ENCODE assay signal across 8 mouse cellular contexts in the genomic region with DNA sequence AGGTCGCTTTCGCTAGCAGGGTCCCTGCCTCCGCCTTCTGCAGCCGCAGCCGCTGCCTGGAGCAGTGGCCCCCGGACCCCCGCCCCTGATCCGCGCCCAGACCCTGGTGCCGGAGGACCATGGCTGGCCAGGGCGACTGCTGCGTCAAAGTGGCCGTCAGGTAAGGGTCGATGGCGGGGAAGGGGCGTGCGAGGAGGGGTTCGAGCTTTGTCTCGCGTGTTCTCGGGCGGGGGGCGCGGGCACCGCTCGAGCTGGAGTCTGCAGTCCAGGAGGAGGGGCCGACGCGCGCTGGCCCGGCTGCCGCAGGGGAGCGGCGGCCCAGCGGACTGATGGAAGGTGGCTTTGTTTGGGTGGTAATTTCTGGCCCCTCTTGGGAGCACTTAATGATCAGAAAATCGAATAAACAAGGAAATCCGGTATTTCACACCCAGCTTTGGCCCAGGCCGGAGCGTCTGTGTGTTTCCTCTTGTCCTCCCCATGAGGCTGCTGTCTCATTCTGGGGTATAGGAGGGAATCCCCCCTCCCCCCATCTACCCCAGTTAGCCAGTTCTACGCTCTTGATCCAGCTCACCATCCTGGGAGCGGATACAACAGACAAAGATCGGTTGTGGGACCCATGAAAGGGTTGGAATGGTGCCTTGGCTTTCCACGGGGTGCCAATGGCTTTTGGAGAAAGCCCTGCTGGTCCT. TPM values are rescaled to one million over a fixed set of nuclear protein-coding genes. Genes with fewer than 3 reads are reported as not detected.
DNase-seq lines count a peak whose midpoint lies in the region; ATAC-seq and TF ChIP-seq lines count a peak whose summit lies in the region.

No protein-coding gene starts in this region.

- peak overlapping the region; percentile 99 for H3K4me2 ChIP-seq in heart, embryonic 11.5 days
- H3K4me2 ChIP-seq in hindbrain, embryonic 11.5 days (replicated peaks; ENCODE audit: low read depth, low read length): peak overlapping the region; percentile 70

- 0 out of 2 replicates have a peak overlapping the region, but pooled peaks have one; percentile 15 for H3K27ac ChIP-seq in heart, embryonic 11.5 days (ENCODE audit: low read depth, low read length)
- no peak overlapping the region for H3K27ac ChIP-seq in cerebellum, adult 2 months (ENCODE audit: insufficient read depth, low read length)
- peak overlapping the region; percentile 80 for H3K27ac ChIP-seq in hindbrain, embryonic 11.5 days (ENCODE audit: low read depth, low read length)

- H3K36me3 ChIP-seq in heart, embryonic 11.5 days (ENCODE audit: control insufficient read depth, insufficient read depth, low read length): no peaks in the 10 kb centered on the region
- H3K36me3 ChIP-seq in hindbrain, embryonic 11.5 days (ENCODE audit: control insufficient read depth, insufficient read depth, low read length): no peaks in the 10 kb centered on the region

- ATAC-seq in heart, embryonic 11.5 days (replicated peaks; ENCODE audit: insufficient number of reproducible peaks, low FRiP score, low TSS enrichment): peak; percentile 14; the same call in 1 of the 2 replicates
- peak; percentile 59 for ATAC-seq in hindbrain, embryonic 11.5 days (ENCODE audit: low FRiP score)

- no peak for TF ChIP-seq CTCF in cerebellum, adult 2 months (IDR thresholded peaks at IDR 0.05; ENCODE audit: borderline replicate concordance, insufficient read depth, low read depth, low read length)

- no peaks in the 10 kb centered on the region for H3K9me3 ChIP-seq in heart, embryonic 11.5 days (replicated peaks; ENCODE audit: control insufficient read depth, low read length)
- no peaks in the 10 kb centered on the region for H3K9me3 ChIP-seq in hindbrain, embryonic 11.5 days (ENCODE audit: control insufficient read depth, low read length)

- H3K4me3 ChIP-seq in heart, embryonic 11.5 days (ENCODE audit: low read depth, low read length): peak overlapping the region; percentile 83
- peak overlapping the region; percentile 55 for H3K4me3 ChIP-seq in cerebellum, adult 2 months (replicated peaks; ENCODE audit: insufficient read depth, low read depth, low read length)
- H3K4me3 ChIP-seq in hindbrain, embryonic 11.5 days (ENCODE audit: low read depth, low read length): peak overlapping the region; percentile 78

- 2% methylated on average over 43 of the region's 43 CpGs for WGBS in heart, embryonic 11.5 days (ENCODE audit: insufficient replicate concordance)
- 4% methylated on average over 43 of the region's 43 CpGs for WGBS in cerebellum, adult 2 months
- under 1% methylated on average over 32 of the region's 43 CpGs for WGBS in hindbrain, embryonic 11.5 days

- TF ChIP-seq POLR2A in cerebellum, adult 2 months (IDR thresholded peaks at IDR 0.05; ENCODE audit: borderline replicate concordance, insufficient read depth, low read length): no peak

- peaks cover 86% of the 10 kb centered on the region for H3K4me1 ChIP-seq in heart, embryonic 11.5 days (ENCODE audit: control insufficient read depth, insufficient read depth, low read length)
- H3K4me1 ChIP-seq in cerebellum, adult 2 months (ENCODE audit: control insufficient read depth, insufficient read depth, low read length): peaks cover 13% of the 10 kb centered on the region
- peaks cover 4% of the 10 kb centered on the region for H3K4me1 ChIP-seq in hindbrain, embryonic 11.5 days (replicated peaks; ENCODE audit: control insufficient read depth, insufficient read depth, low read length)

- H3K9ac ChIP-seq in heart, embryonic 11.5 days (ENCODE audit: low read depth, low read length): peak overlapping the region; percentile 80
- H3K9ac ChIP-seq in hindbrain, embryonic 11.5 days (ENCODE audit: low read depth, low read length): peak overlapping the region; percentile 67

- DNase-seq in heart, postnatal 4 days: no peak
- peak; percentile 79 for DNase-seq in A20 (ENCODE audit: low read depth, low spot score)
- DNase-seq in cerebellum, adult 2 months: peak in 1 of 2 experiments; percentile 39
- peak; percentile 79 for DNase-seq in hindbrain, embryonic 11.5 days (ENCODE audit: low spot score)
- DNase-seq in lung, postnatal 10 days: peak; percentile 37
- peak; percentile 62 for DNase-seq in testis, postnatal 10 days (ENCODE audit: low spot score)
- no peak for DNase-seq in urinary bladder, postnatal 4 days (ENCODE audit: low spot score in 2 of 2)

- H3K27me3 ChIP-seq in heart, embryonic 11.5 days (ENCODE audit: control insufficient read depth, insufficient read depth, low read length): no peaks in the 10 kb centered on the region
- no peaks in the 10 kb centered on the region for H3K27me3 ChIP-seq in cerebellum, adult 2 months (ENCODE audit: control insufficient read depth, insufficient read depth, low read length)
- H3K27me3 ChIP-seq in hindbrain, embryonic 11.5 days (ENCODE audit: control insufficient read depth, insufficient read depth, low read length): no peaks in the 10 kb centered on the region

RNA-seq across cellular contexts. Expression of a gene that starts 0.6 kb away (rescaled TPM):
- 3.9 TPM in 2 replicates for polyA plus RNA-seq in heart, embryonic 11.5 days (2014; fragmentation: Nextera tagmentation; extraction: Ambion mirVana)
- total RNA-seq in heart, postnatal 4 days (2021): 1 to 10 TPM; 1.7 to 2.3 TPM
- 19.1 and 21.0 TPM in 2 replicates for polyA plus RNA-seq in cerebellum, adult 2 months (2012; rRNA removed)
- polyA plus RNA-seq in hindbrain, embryonic 11.5 days (2014; fragmentation: Nextera tagmentation; extraction: Ambion mirVana): 17.7 and 24.4 TPM in 2 replicates

Comparison
In these comparisons a context has a peak if more than half of its experiments do, and no peak if none do; other contexts are left out.
1. DNase-seq: peak in A20 (single experiment), hindbrain, embryonic 11.5 days (single experiment), lung, postnatal 10 days (single experiment) and testis, postnatal 10 days (single experiment); none in heart, postnatal 4 days (single experiment) and urinary bladder, postnatal 4 days (0 of 2).
2. Peak in every context shown above with its lines, with median percentiles within 50 percentile points of each other: H3K4me3 ChIP-seq.